8 mouse cellular contexts compared by ENCODE assay signal in genomic region chr9:106170556-106171345, GRCm38 (mm10). TPM values are rescaled to one million over a fixed set of nuclear protein-coding genes. Genes with fewer than 3 reads are reported as not detected.
DNase-seq lines count a peak whose midpoint lies in the region; ATAC-seq lines count a peak whose summit lies in the region.

Wdr82 (plus strand) TSS chr9:106170928.

- H3K4me1 ChIP-seq in hindbrain, embryonic 12.5 days, result peaks cover 23% of the 10 kb centered on the region

- WGBS in hindbrain, embryonic 12.5 days, result under 1% methylated on average over 69 of the region's 81 CpGs

- ATAC-seq in hindbrain, embryonic 12.5 days (ENCODE audit: low FRiP score), result peak; percentile 91

- H3K9ac ChIP-seq in hindbrain, embryonic 12.5 days, result peak within 1 kb of the TSS; percentile 94

- H3K4me3 ChIP-seq in hindbrain, embryonic 12.5 days, result peak within 1 kb of the TSS; percentile 92

- peak within 1 kb of the TSS; percentile 66 for H3K4me2 ChIP-seq in hindbrain, embryonic 12.5 days (replicated peaks)

- DNase-seq in Muller cell, postnatal 12 days (ENCODE audit: inconsistent ontology term), result peak; percentile 97
- DNase-seq in cerebellum, adult 9-11 months, result peak; percentile 90
- peak; percentile 76 to 86 for DNase-seq in frontal cortex, postnatal 10 days (ENCODE audit: low spot score in 2 of 2)
- peak; percentile 81 to 85 for DNase-seq in layer of hippocampus, postnatal 25 days (ENCODE audit: extremely low spot score in 1 of 2, low spot score in 1 of 2)
- peak; percentile 91 for DNase-seq in lung, postnatal 25 days (ENCODE audit: low spot score)
- peak; percentile 93 for DNase-seq in retina, embryonic 14.5 days (ENCODE audit: low spot score)
- peak; percentile 94 for DNase-seq in thymus, postnatal 4 days

- no peaks in the 10 kb centered on the region for H3K9me3 ChIP-seq in hindbrain, embryonic 12.5 days (replicated peaks)

- no peaks in the 10 kb centered on the region for H3K36me3 ChIP-seq in hindbrain, embryonic 12.5 days

- no peaks in the 10 kb centered on the region for H3K27me3 ChIP-seq in hindbrain, embryonic 12.5 days

- H3K27ac ChIP-seq in hindbrain, embryonic 12.5 days, result peak within 1 kb of the TSS; percentile 98

RNA-seq across cellular contexts. Expression of gene Wdr82, which starts in this region (rescaled TPM):
- polyA plus RNA-seq in hindbrain, embryonic 12.5 days (2016; fragmentation: Nextera tagmentation; extraction: Ambion mirVana), result 34.1 and 38.9 TPM in 2 replicates
- 100 to 1,000 TPM; 132 to 141 TPM for total RNA-seq in layer of hippocampus, postnatal 25 days (2021)

Comparison
In these comparisons a context has a peak if more than half of its experiments do, and no peak if none do; other contexts are left out.
1. Peak in every context shown above with its lines: DNase-seq, ATAC-seq, H3K4me3 ChIP-seq and H3K27ac ChIP-seq.